Mouse (Mus musculus) small intestine, adult 2 months (tissue): Measurements from ENCODE around the gene Retsat. TPM values are rescaled to one million over a fixed set of nuclear protein-coding genes. Genes with fewer than 3 reads are reported as not detected.

Source experiments
- H3K27ac ChIP-seq: fragments of 200-500 bp; 2 replicates; pipeline ENCODE4 v1.5.1; 2012; ENCODE audit warnings: low read depth, low read length, control low read depth, inconsistent platforms; ENCODE audit not compliant: insufficient read depth
- H3K27me3 ChIP-seq: fragments of 200-500 bp; 2 replicates; pipeline ENCODE4 v1.6.1; 2012; ENCODE audit warnings: mild to moderate bottlenecking, moderate library complexity, low read length, inconsistent platforms; ENCODE audit not compliant: control insufficient read depth, insufficient read depth
- H3K36me3 ChIP-seq: fragments of 200-500 bp; 2 replicates; pipeline ENCODE4 v1.6.1; 2012; ENCODE audit warnings: mild to moderate bottlenecking, low read length, control low read depth, inconsistent platforms; ENCODE audit not compliant: control insufficient read depth, insufficient read depth
- H3K4me1 ChIP-seq: fragments of 200-500 bp; 2 replicates; pipeline ENCODE4 v1.6.1; 2012; ENCODE audit warnings: low read length, inconsistent platforms, mixed read lengths; ENCODE audit not compliant: control insufficient read depth, insufficient read depth, insufficient read length
- H3K4me3 ChIP-seq: fragments of 200-500 bp; 2 replicates; pipeline ENCODE4 v1.5.1; 2012; ENCODE audit warnings: low read depth, mild to moderate bottlenecking, control low read depth, inconsistent platforms, low read length, moderate library complexity
- CTCF ChIP-seq: fragments of 200-500 bp; IDR thresholded peaks from 2 replicates; pipeline ENCODE4 v1.5.1; 2012; ENCODE audit warnings: low read depth, mild to moderate bottlenecking, control low read depth, inconsistent platforms, low read length, moderate library complexity, mixed read lengths; ENCODE audit not compliant: insufficient replicate concordance, insufficient read length; ENCODE audit errors: extremely low read depth
- POLR2A ChIP-seq: fragments of 200-500 bp; IDR thresholded peaks from 2 replicates; pipeline ENCODE4 v1.6.1; 2012; ENCODE audit warnings: low read depth, mild to moderate bottlenecking, control low read depth, inconsistent platforms, low read length, moderate library complexity
- WGBS: fragments of 180-500 bp; shearing (Covaris S2); methylation state at CpG from one replicate; pipeline ENCODE4 v1.1.7; 2018; 5-methylcytosine and 5-hydroxymethylcytosine counted together
- polyA plus RNA-seq: library from polyadenylated mRNA; depleted of rRNA; stranded (reverse); fragments of >200 nt; gene quantifications from 2 replicates; pipeline ENCODE4 v1.2.3, GENCODE M21; 2012

The Retsat gene
- polyA plus RNA-seq, 1 experiment: 70.7 TPM

DNA sequence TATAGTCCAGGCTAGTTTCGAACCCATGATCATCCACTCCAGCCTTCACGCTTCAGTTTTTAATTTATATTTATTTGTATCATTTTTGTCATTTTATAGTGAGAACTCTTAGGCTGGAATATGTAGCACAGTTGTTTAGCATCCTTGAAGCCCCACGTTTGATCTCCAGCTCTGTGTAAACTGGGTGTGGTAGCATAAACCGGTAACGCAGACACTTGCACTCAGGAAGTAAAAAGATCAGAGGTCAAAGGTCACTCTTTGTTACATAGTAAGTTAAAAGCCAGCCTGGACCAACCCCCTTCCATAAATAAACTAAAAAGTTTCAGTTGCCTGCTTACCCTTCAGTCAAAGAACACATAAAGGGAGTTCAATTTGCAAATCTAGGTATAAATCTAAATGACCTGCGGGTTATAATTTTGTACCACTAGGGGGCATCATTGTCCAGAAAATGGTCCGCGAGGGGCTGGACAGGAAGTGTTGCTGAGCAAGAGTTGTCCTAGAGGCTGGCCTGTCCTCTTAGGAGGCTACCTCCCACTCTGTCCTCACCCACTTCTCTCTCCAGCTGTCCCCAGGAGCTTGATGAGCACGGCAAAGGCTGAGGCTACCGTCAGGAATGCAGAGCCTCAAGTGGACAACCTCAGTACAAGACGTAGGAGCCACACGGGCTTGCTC is 37.6 kb downstream of the Retsat start:
- Histone ChIP-seq H3K4me3 (peak overlapping the region; percentile 30), H3K4me1 (peaks cover 4% of the 10 kb centered on the region), H3K27me3 (no peaks in the 10 kb centered on the region), H3K27ac (peak overlapping the region; percentile 29; the same call in 1 of the 2 replicates), H3K36me3 (no peaks in the 10 kb centered on the region)
- TF ChIP-seq CTCF: peak; percentile 87; the same call in 1 of the 2 replicates
- no peak; the same call in 1 of the 2 replicates for TF ChIP-seq POLR2A
- 29% methylated on average over 12 of the region's 12 CpGs for WGBS

DNA sequence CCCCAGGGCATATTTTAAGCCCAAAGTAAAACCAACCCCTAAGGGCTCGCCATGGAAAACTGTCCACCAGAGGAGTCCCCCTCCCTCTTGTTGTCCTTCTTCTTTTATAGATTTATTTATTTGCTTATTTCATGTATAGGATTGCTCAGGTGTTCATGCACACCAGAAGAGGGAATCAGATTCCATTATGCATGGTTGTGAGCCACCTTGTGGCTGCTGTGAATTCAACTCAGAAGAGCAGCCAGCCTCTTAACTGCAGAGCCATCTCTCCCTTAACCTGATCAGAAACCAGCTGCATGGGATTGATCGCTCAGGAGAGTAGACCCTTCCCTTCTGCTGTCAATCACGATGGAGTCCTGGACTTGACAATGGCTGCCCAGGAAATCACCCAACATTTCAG is 38.7 kb downstream of the Retsat start:
- no peak overlapping the region for H3K27ac ChIP-seq
- H3K36me3 ChIP-seq: no peaks in the 10 kb centered on the region
- TF ChIP-seq CTCF: peak; percentile 9; the same call in 1 of the 2 replicates
- TF ChIP-seq POLR2A: no peak
- 78% methylated on average over 3 of the region's 3 CpGs for WGBS
- H3K27me3 ChIP-seq: no peaks in the 10 kb centered on the region
- peaks cover 4% of the 10 kb centered on the region for H3K4me1 ChIP-seq
- H3K4me3 ChIP-seq: no peak overlapping the region

DNA sequence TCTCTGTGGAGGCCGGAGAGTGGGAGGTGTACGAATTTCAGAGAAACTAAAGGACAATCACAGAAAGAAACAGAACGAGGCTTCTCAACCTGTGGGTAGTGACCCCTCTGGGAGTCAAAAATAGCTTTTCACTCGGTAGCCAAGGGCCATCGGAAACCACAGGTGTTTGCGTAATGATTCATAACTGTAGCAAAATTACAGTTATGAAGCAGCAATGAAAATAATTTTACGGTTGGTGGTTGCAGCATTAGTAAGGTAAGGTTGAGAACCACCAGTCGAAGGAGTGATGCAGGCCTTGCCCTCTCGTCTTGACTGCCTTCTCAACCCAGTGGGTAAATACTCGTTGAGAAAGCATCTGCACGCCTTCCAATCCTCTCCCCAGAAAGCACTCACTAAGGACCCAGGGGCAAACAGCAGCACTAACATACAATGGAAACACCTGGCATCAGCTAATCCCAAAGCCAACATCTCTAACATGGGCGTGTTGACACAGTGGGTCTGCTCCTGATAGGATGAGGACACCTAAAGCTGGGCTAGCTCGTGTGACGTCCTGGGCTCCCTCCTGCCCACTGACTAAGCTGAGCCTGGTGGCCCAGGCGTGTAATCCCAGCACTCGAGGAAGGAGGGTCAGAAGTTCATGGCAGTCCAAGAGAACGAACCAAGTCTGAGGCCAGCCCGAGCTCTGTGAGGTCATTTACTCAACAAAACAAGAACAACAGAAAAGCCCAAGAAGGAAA is 43.1 kb downstream of the Retsat start:
- Histone ChIP-seq H3K4me1 (peaks cover under 1% of the 10 kb centered on the region; the same call in 1 of the 2 replicates), H3K4me3 (no peak overlapping the region), H3K27ac (no peak overlapping the region), H3K36me3 (no peaks in the 10 kb centered on the region), H3K27me3 (no peaks in the 10 kb centered on the region)
- no peak for TF ChIP-seq POLR2A
- TF ChIP-seq CTCF: no peak
- 58% methylated on average over 18 of the region's 18 CpGs for WGBS

DNA sequence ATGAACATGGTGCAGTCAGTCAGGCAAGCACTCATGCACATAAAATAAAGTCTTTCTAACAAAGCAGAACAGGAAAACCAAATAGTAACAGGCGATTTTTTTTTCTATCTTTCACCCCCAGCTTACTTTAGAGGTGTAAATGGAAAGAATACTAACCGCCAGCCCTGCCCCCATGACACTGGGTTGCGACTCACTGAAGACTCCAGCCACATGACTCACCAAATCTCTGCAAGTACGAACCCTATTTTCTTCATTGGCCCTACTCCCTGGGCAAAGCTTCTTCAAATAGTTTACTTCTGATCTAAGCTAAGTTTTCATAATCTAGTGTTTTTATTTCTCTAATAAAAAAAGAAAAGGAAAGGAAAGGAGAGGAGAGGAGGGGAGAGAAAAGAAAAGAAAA is 46.3 kb downstream of the Retsat start:
- H3K27ac ChIP-seq: no peak overlapping the region
- no peaks in the 10 kb centered on the region for H3K36me3 ChIP-seq
- no peak overlapping the region for H3K4me3 ChIP-seq
- H3K4me1 ChIP-seq: no peaks in the 10 kb centered on the region
- TF ChIP-seq POLR2A (no peak), CTCF (no peak)
- WGBS: 57% methylated on average over 4 of the region's 4 CpGs
- no peaks in the 10 kb centered on the region for H3K27me3 ChIP-seq

DNA sequence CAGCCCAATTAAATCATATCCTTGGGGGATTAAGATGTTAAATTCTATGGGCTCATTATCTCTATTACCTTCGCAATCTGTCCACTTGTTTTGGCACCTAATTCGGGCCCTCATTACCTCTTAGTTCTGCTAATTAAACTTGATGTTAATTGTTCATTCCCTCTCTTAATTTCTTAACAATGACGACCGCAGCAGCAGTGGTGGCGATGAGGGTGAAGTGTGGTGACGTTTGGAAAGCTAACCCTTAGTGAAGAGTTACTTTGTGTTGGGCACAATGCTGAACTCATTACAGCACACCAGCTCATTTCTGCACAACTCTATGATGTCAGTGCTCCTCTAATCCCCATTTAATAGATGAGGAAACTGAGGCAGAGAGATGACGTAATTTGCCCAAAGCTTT is 47.1 kb downstream of the Retsat start:
- WGBS: 84% methylated on average over 7 of the region's 7 CpGs
- H3K27me3 ChIP-seq: no peaks in the 10 kb centered on the region
- H3K4me1 ChIP-seq: no peaks in the 10 kb centered on the region
- no peak overlapping the region for H3K4me3 ChIP-seq
- no peak overlapping the region for H3K27ac ChIP-seq
- no peak for TF ChIP-seq POLR2A
- H3K36me3 ChIP-seq: no peaks in the 10 kb centered on the region

DNA sequence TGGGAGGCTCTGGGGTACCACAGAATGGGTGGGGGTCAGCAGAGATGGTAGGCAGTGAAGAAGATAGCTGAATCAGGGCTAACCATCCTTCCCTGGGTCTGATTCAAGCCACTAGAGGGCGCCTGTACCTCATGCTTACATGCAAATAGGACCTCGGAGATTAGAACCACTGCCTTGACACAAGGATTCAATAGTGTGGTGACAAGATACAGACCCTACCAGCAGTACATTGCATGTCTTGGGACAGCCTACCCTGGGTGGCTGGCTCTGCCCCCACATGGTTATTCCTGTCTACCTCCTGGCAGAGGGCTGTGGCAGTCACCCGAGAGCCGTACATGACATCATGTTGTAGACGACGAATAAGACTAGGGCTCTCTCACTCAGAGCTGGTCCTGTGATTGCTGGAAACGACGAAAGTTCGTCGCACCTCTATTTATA is 49.1 kb downstream of the Retsat start:
- Histone ChIP-seq H3K4me1 (no peaks in the 10 kb centered on the region), H3K36me3 (no peaks in the 10 kb centered on the region), H3K27ac (no peak overlapping the region), H3K27me3 (no peaks in the 10 kb centered on the region), H3K4me3 (no peak overlapping the region)
- WGBS: 52% methylated on average over 10 of the region's 10 CpGs
- peak; percentile 47; the same call in 1 of the 2 replicates for TF ChIP-seq CTCF
- TF ChIP-seq POLR2A: no peak

DNA sequence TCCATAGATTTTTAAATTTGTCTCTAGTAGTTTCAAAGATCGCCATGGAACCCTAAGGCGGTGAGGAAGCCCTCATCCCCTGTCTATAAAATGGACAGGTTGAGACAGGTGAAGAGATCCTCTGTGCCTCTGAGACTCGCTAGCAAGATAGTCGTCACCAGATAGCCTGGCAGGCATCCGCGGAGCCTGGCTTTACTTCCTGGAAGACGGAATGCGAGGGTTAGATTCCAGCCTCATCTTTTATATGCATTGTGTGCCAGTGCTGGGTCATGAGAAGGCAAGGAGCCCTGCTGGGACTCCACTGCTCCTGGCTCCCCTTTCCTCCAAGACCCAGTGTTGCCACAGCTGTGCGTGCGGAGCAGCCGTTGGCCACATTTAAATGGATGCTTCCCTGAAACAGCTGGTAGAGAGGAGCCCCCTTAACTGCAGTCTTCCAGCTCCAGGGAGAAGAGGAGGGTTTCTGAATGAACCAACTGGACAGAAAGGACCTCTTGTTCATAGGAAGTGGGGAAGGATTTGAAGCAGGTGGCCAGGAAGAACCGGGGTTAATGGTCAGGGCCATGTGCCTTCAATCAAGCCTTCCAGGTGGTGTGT is 49.8 kb downstream of the Retsat start:
- Histone ChIP-seq H3K36me3 (no peaks in the 10 kb centered on the region), H3K4me3 (no peak overlapping the region), H3K4me1 (no peaks in the 10 kb centered on the region), H3K27me3 (no peaks in the 10 kb centered on the region), H3K27ac (no peak overlapping the region)
- 75% methylated on average over 12 of the region's 12 CpGs for whole genome bisulfite sequencing
- TF ChIP-seq CTCF (no peak), POLR2A (no peak)
